Mouse (Mus musculus) cortical plate, adult 2 months (tissue): ENCODE results near the gene Nr2c1.

Source experiments
- CTCF ChIP-seq: fragments of 200-500 bp; IDR thresholded peaks from 2 replicates; pipeline ENCODE4 v1.5.1; 2011; ENCODE audit warnings: mild to moderate bottlenecking, control low read depth, low read length; ENCODE audit not compliant: insufficient read depth; ENCODE audit errors: extremely low read depth
- POLR2A ChIP-seq: fragments of 200-500 bp; IDR thresholded peaks from 2 replicates; pipeline ENCODE4 v1.6.1; 2011; ENCODE audit warnings: mild to moderate bottlenecking, low read length, control low read depth; ENCODE audit not compliant: insufficient read depth; ENCODE audit errors: extremely low read depth

- no peak for TF ChIP-seq CTCF
- no peak for TF ChIP-seq POLR2A
Measured at GRCm38 (mm10) chr10:94153841-94154240, 6.0 kb downstream of the Nr2c1 start.
